Mouse (Mus musculus): ENCODE data around the gene Schip1. TPM values are rescaled to one million over a fixed set of nuclear protein-coding genes. Genes with fewer than 3 reads are reported as not detected.

The Schip1 gene
- polyA plus RNA-seq, 1 experiment from 2014 or later: 76.9 TPM

- peak overlapping the region; percentile 61 for H3K4me3 ChIP-seq (ENCODE audit: low read depth, low read length)
- H3K4me1 ChIP-seq (replicated peaks; ENCODE audit: control insufficient read depth, insufficient read depth, low read length): peaks cover 7% of the 10 kb centered on the region; the same call in 1 of the 2 replicates
- H3K27me3 ChIP-seq (ENCODE audit: control insufficient read depth, insufficient read depth, low read length): no peaks in the 10 kb centered on the region; the same call in 1 of the 2 replicates
- no peaks in the 10 kb centered on the region for H3K9me3 ChIP-seq (ENCODE audit: control insufficient read depth, low read length)
- H3K36me3 ChIP-seq (ENCODE audit: control insufficient read depth, insufficient read depth, low read length): no peaks in the 10 kb centered on the region
- WGBS: under 1% methylated on average over 65 of the region's 68 CpGs
- H3K4me2 ChIP-seq (ENCODE audit: low read depth, low read length, severe bottlenecking): peak overlapping the region; percentile 97
- DNase-seq (ENCODE audit: low spot score) (peak; percentile 77), ATAC-seq (replicated peaks; ENCODE audit: low FRiP score) (peak; percentile 57)
- H3K27ac ChIP-seq (ENCODE audit: low read depth, low read length): no peak overlapping the region
- peak overlapping the region; percentile 74 for H3K9ac ChIP-seq (ENCODE audit: low read length)
These were observed 429.9 kb downstream of the Schip1 start for GRCm38 (mm10) chr3:68494296-68495095.

DNA sequence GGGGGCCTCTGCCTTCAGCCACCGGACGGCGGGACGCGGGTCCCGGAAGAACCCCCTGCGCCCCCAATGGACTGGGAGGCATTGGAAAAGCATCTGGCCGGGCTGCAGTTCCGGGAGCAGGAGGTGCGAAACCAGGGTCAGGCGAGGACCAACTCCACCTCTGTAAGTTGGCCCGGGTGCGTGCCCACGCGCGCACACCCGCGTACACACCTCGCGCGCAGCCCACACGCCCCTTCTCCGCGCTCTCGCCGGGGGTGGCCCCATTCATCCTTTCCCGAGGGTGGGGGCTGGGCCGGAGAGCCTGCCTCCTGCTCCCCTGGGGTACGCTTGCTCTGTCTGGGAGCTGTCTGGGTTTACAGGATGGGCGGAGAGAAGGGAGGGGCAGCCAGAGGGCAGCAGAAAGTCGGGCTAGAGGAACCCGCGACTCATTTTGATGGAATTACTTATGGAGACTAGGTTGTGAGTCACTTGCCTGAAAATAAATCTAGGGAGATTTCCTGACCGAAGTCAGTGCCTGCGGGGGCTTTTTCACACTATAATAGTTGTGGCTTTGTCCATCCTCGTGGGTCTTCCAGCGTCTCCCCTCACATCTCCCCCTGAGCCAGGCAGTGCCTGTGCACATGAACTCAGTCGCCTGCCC, 430.6 kb downstream of the Schip1 start:
- peak overlapping the region; percentile 74 for H3K9ac ChIP-seq (ENCODE audit: low read length)
- H3K27me3 ChIP-seq (ENCODE audit: control insufficient read depth, insufficient read depth, low read length): no peaks in the 10 kb centered on the region; the same call in 1 of the 2 replicates
- H3K36me3 ChIP-seq (ENCODE audit: control insufficient read depth, insufficient read depth, low read length): no peaks in the 10 kb centered on the region
- H3K27ac ChIP-seq (ENCODE audit: low read depth, low read length): no peak overlapping the region
- ATAC-seq (replicated peaks; ENCODE audit: low FRiP score): peak; percentile 34
- H3K4me2 ChIP-seq (ENCODE audit: low read depth, low read length, severe bottlenecking): peak overlapping the region; percentile 97
- DNase-seq (ENCODE audit: low spot score): peak; percentile 82
- peaks cover 7% of the 10 kb centered on the region; the same call in 1 of the 2 replicates for H3K4me1 ChIP-seq (replicated peaks; ENCODE audit: control insufficient read depth, insufficient read depth, low read length)
- WGBS: under 1% methylated on average over 38 of the region's 38 CpGs
- no peaks in the 10 kb centered on the region for H3K9me3 ChIP-seq (ENCODE audit: control insufficient read depth, low read length)
- peak overlapping the region; percentile 61 for H3K4me3 ChIP-seq (ENCODE audit: low read depth, low read length)

GRCm38 (mm10) chr3:68495736-68496242, 431.2 kb downstream of the Schip1 start:
- DNase-seq (ENCODE audit: low spot score): peak; percentile 64
- Histone ChIP-seq H3K4me2 (ENCODE audit: low read depth, low read length, severe bottlenecking) (peak overlapping the region; percentile 97), H3K9me3 (ENCODE audit: control insufficient read depth, low read length) (no peaks in the 10 kb centered on the region), H3K4me3 (ENCODE audit: low read depth, low read length) (peak overlapping the region; percentile 61), H3K4me1 (replicated peaks; ENCODE audit: control insufficient read depth, insufficient read depth, low read length) (peaks cover 7% of the 10 kb centered on the region; the same call in 1 of the 2 replicates), H3K27me3 (ENCODE audit: control insufficient read depth, insufficient read depth, low read length) (no peaks in the 10 kb centered on the region; the same call in 1 of the 2 replicates), H3K9ac (ENCODE audit: low read length) (peak overlapping the region; percentile 74), H3K36me3 (ENCODE audit: control insufficient read depth, insufficient read depth, low read length) (no peaks in the 10 kb centered on the region), H3K27ac (ENCODE audit: low read depth, low read length) (no peak overlapping the region)
- ATAC-seq (replicated peaks; ENCODE audit: low FRiP score): no peak
- 1% methylated on average over 9 of the region's 9 CpGs for WGBS

DNA sequence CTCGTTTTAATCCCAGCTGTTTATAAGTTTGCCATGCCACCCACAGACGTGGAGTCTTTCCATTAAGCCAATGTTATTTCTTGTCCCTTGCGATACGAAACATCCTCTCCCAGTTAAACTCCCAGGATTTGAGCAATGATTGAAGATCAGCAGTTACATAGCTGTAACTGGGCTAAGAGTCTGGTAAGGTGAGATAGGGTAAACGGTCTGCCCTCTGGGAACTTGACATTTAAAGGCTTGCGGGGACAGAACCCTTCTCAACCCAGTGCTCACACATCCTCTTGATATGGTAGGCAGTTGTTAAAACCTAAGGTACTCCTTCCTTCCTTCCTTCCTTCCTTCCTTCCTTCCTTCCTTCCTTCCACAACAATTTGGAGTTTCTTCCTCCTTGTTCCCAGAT, 431.9 kb downstream of the Schip1 start:
- ATAC-seq (replicated peaks; ENCODE audit: low FRiP score): no peak
- no peak for DNase-seq (ENCODE audit: low spot score)
- Histone ChIP-seq H3K9me3 (ENCODE audit: control insufficient read depth, low read length) (no peaks in the 10 kb centered on the region), H3K4me1 (replicated peaks; ENCODE audit: control insufficient read depth, insufficient read depth, low read length) (peaks cover 7% of the 10 kb centered on the region; the same call in 1 of the 2 replicates), H3K27me3 (ENCODE audit: control insufficient read depth, insufficient read depth, low read length) (no peaks in the 10 kb centered on the region; the same call in 1 of the 2 replicates), H3K36me3 (ENCODE audit: control insufficient read depth, insufficient read depth, low read length) (no peaks in the 10 kb centered on the region), H3K4me2 (ENCODE audit: low read depth, low read length, severe bottlenecking) (no peak overlapping the region; the same call in 1 of the 2 replicates), H3K9ac (ENCODE audit: low read length) (no peak overlapping the region), H3K4me3 (ENCODE audit: low read depth, low read length) (no peak overlapping the region), H3K27ac (ENCODE audit: low read depth, low read length) (no peak overlapping the region)
- WGBS: 71% methylated on average over 6 of the region's 6 CpGs

DNA sequence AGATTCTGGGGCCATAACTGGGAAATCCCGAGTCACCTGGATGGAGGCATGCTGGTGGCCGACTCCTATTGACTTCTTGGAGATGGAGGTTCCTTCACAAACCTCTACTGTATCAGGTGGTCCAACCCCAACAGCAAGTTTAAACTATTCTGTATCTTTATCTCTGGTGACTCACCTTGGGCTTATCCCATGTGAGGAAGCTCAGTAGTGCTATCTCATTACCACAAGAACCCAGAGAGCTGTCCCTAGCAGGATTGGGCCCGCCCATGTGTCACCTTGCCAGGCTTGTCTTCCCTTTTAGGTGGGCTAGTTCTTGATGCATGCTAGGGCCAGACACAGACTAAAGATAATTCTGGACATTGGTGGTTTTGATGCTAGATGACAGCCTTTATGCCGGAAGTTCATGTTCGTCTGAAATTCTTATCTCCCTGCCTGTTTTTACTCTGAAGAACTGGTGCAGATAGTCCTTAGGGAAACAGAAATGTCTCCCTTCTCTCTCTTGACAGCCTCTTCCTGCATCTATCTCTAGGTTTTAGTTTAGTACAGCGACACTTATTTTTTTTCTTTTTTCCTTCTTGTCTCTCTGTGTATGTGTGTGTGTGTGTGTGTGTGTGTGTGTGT, 435.0 kb downstream of the Schip1 start:
- Histone ChIP-seq H3K27ac (ENCODE audit: low read depth, low read length) (no peak overlapping the region), H3K27me3 (ENCODE audit: control insufficient read depth, insufficient read depth, low read length) (no peaks in the 10 kb centered on the region), H3K4me1 (replicated peaks; ENCODE audit: control insufficient read depth, insufficient read depth, low read length) (peaks cover 3% of the 10 kb centered on the region; the same call in 1 of the 2 replicates), H3K9me3 (ENCODE audit: control insufficient read depth, low read length) (no peaks in the 10 kb centered on the region), H3K4me3 (ENCODE audit: low read depth, low read length) (no peak overlapping the region), H3K36me3 (ENCODE audit: control insufficient read depth, insufficient read depth, low read length) (no peaks in the 10 kb centered on the region), H3K4me2 (ENCODE audit: low read depth, low read length, severe bottlenecking) (no peak overlapping the region), H3K9ac (ENCODE audit: low read length) (no peak overlapping the region)
- DNase-seq (ENCODE audit: low spot score): no peak
- WGBS: 89% methylated on average over 6 of the region's 6 CpGs
- ATAC-seq (replicated peaks; ENCODE audit: low FRiP score): no peak

- H3K4me3 ChIP-seq (ENCODE audit: low read depth, low read length): no peak overlapping the region
- DNase-seq (ENCODE audit: low spot score): no peak
- no peaks in the 10 kb centered on the region for H3K36me3 ChIP-seq (ENCODE audit: control insufficient read depth, insufficient read depth, low read length)
- no peak overlapping the region for H3K4me2 ChIP-seq (ENCODE audit: low read depth, low read length, severe bottlenecking)
- no peaks in the 10 kb centered on the region for H3K4me1 ChIP-seq (replicated peaks; ENCODE audit: control insufficient read depth, insufficient read depth, low read length)
- no peak for ATAC-seq (replicated peaks; ENCODE audit: low FRiP score)
- H3K27me3 ChIP-seq (ENCODE audit: control insufficient read depth, insufficient read depth, low read length): no peaks in the 10 kb centered on the region
- H3K27ac ChIP-seq (ENCODE audit: low read depth, low read length): no peak overlapping the region
- H3K9me3 ChIP-seq (ENCODE audit: control insufficient read depth, low read length): no peaks in the 10 kb centered on the region
- H3K9ac ChIP-seq (ENCODE audit: low read length): no peak overlapping the region
- WGBS: 82% methylated on average over 3 of the region's 3 CpGs
These were observed 440.2 kb downstream of the Schip1 start for GRCm38 (mm10) chr3:68504838-68505237.

GRCm38 (mm10) chr3:68506769-68507318, 442.2 kb downstream of the Schip1 start:
- Histone ChIP-seq H3K36me3 (ENCODE audit: control insufficient read depth, insufficient read depth, low read length) (no peaks in the 10 kb centered on the region), H3K9me3 (ENCODE audit: control insufficient read depth, low read length) (no peaks in the 10 kb centered on the region), H3K4me1 (replicated peaks; ENCODE audit: control insufficient read depth, insufficient read depth, low read length) (no peaks in the 10 kb centered on the region), H3K4me2 (ENCODE audit: low read depth, low read length, severe bottlenecking) (no peak overlapping the region), H3K27me3 (ENCODE audit: control insufficient read depth, insufficient read depth, low read length) (no peaks in the 10 kb centered on the region), H3K9ac (ENCODE audit: low read length) (no peak overlapping the region), H3K4me3 (ENCODE audit: low read depth, low read length) (no peak overlapping the region), H3K27ac (ENCODE audit: low read depth, low read length) (no peak overlapping the region)
- DNase-seq (ENCODE audit: low spot score) (no peak), ATAC-seq (replicated peaks; ENCODE audit: low FRiP score) (no peak)
- 75% methylated on average over 7 of the region's 7 CpGs for WGBS

- Histone ChIP-seq H3K27me3 (ENCODE audit: control insufficient read depth, insufficient read depth, low read length) (no peaks in the 10 kb centered on the region), H3K4me3 (ENCODE audit: low read depth, low read length) (no peak overlapping the region), H3K9ac (ENCODE audit: low read length) (no peak overlapping the region), H3K4me1 (replicated peaks; ENCODE audit: control insufficient read depth, insufficient read depth, low read length) (peaks cover under 1% of the 10 kb centered on the region; the same call in 1 of the 2 replicates), H3K36me3 (ENCODE audit: control insufficient read depth, insufficient read depth, low read length) (no peaks in the 10 kb centered on the region), H3K4me2 (ENCODE audit: low read depth, low read length, severe bottlenecking) (no peak overlapping the region), H3K9me3 (ENCODE audit: control insufficient read depth, low read length) (no peaks in the 10 kb centered on the region), H3K27ac (ENCODE audit: low read depth, low read length) (no peak overlapping the region)
- DNase-seq (ENCODE audit: low spot score) (no peak), ATAC-seq (replicated peaks; ENCODE audit: low FRiP score) (no peak)
- 78% methylated on average over 6 of the region's 6 CpGs for WGBS
These were observed 444.0 kb downstream of the Schip1 start for GRCm38 (mm10) chr3:68508629-68509028.
